Mouse (Mus musculus) heart, postnatal 36 days (tissue): ENCODE data around the gene Olfr354. TPM values are rescaled to one million over a fixed set of nuclear protein-coding genes. Genes with fewer than 3 reads are reported as not detected.

Source experiments
- DNase-seq, 2 experiments: peaks; one replicate each; pipeline ENCODE4 v3.0.0; 2021 to 2022
- intact Hi-C: fragments of 180-260 bp; cut with DNase I; formaldehyde crosslinking; loops from one replicate; pipeline ENCODE4 v1.15.1; 2025
- total RNA-seq, 2 experiments: library from RNA; stranded (reverse); gene quantifications; 2 replicates each; pipeline ENCODE4 v1.2.3; 2021

Gene Olfr354
- total RNA-seq, result not detected

DNA sequence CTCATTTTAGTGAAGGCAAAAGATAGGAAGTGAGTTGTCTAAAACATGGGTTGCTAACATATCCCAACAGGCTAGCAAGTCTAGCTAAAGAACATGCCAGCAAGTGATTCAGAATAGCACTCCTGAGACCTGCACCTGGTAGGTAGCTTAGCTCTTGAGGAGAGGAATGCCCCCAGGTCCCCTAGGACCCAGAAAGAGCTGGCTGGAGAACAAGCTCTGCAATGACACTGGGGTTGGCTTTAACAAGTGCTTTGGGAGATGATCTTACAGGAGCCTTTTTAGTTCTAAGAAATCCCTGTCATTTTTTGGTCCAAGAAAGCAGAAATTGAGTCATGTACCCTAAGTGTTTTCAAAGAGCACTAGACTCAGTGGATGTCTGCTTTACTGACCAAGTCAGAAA, at the start of gene Olfr354:
Gene Olfr354 (plus strand): TSS at position 301 of the 400 bp plus-strand sequence.
- DNase-seq, result no peak
- intact Hi-C loops, result no loop called here

DNA sequence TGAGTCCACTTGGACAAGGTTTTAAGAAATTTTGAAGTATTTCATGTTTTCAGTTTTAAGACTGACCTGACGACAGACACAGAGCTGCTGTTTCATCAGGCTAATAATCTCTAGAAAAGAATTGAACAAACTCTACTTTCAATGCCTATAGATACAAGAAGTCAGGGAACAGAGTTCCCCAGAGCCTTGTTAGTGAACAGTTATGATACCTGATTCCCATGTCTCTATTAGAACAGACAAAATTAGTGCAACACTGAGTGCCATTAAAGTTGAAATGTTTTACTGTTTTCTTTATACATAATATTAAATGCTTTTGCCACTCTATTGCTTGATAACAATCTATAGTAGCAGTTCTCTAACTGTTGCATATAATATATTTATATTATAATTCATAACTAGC, 42.9 kb upstream of the Olfr354 start, which contains the start of gene Olfr351:
Gene Olfr351 (minus strand): TSS at position 101 of the 400 bp plus-strand sequence.
- no peak for DNase-seq
- intact Hi-C loops, result no loop called here

DNA sequence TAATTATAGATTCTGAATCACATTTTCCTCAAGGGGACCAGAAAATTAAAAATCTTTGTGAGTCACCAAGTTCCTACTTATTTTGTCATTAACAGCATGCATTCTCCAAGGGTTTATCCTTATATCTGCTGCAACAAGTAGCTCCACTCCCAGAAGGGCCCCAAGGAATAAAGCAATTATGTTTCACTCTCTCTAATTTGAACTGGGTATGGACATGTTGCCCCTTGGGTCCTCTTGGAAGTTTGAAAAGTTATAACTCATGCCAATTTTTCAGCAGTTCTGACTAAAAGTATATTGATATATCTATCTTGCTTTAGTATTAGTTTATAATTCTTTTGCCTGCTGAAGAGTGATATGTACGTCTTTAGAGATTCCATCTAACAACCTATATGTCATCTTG, 37.3 kb upstream of the Olfr354 start, which contains the start of gene Olfr352:
Gene Olfr352 (plus strand): TSS at position 301 of the 400 bp plus-strand sequence.
- intact Hi-C loops, result no loop called here
- DNase-seq, result no peak

DNA sequence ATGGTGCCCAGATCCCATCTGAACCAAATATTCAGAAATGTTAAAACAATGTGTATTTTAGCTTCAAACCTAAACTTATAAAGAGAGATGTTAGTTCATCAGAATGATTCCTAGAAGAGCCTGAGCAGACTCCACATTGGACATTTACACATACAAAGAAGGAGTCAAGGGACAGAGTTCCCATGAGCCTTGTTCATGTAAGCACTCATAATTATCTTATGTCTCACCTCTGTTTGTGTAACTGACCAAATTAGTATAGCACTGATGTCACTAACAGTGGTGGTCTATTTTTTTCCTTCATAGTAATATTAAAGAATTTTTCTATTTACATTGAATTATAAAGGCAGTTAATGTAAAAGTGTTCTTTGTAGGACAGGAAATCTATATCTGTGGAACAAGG, 12.6 kb upstream of the Olfr354 start, which contains the start of gene Olfr353:
Gene Olfr353 (minus strand): TSS at position 101 of the 400 bp plus-strand sequence.
- no peak for DNase-seq
- intact Hi-C loops, result no loop called here

DNA sequence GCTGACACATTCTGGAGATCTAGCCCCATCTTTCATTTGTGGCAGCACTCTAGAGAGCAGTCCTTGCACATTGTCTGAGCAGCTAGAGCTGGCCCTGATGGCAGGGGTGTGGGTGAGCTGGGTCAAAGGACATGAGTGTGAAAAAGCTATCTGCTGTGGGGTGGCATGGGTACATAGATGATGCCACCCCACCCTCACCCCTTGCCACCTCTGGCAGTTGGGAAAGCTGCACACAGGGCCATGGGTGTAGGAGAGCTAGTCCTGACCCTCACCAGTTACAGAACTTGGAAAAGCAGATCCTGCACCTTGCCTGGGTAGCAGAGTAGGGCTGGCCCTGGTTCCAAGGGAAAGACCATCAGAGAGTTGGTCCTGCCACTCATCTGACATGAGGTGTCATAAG, 8.4 kb upstream of the Olfr354 start:
- DNase-seq, result no peak
- intact Hi-C loops, result no loop called here

DNA sequence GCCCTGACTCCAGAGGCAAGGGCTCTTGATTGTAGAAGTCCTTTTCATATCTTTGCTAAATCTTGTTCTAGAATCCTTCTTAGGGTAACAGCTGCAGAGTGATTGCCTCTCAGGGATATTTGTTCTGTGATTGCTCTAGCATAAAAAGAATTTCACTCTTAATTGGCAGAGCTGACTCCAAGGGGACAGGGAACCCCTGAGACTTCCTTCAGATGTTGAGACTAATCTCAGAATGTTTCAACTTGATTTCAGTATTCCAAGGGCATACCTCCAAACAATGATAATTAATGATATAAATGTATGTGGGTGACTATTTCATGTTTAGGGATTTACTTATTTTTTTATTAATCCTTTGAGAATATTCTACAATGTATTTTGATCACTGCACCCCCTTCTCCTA, 23.3 kb downstream of the Olfr354 start, which contains the start of gene Olfr355:
Gene Olfr355 (minus strand): TSS at position 101 of the 400 bp plus-strand sequence.
- DNase-seq, result no peak
- intact Hi-C loops, result no loop called here

DNA sequence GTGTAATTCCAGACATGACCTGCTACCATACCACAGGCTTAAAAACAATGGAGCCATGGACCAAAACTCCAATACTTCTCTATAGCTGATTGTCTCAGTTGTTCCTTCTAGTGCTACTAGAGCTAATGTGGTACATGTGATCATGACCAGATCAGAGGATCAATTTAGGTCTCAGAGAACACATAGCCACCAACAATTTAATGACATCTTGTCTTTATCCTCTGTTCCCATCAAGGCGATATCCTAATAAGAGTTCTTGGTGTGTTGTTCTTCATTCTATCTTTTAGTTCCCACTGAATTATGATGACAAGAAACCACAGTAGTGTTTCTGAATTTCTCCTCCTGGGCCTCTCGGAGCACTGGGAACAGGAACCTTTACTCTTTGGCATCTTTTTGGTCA, 31.3 kb downstream of the Olfr354 start, which contains the start of gene Olfr356:
Gene Olfr356 (plus strand): TSS at position 301 of the 400 bp plus-strand sequence.
- intact Hi-C loops, result no loop called here
- no peak for DNase-seq

Other genes starting within 250 kb of the Olfr354 start
- not detected for gene Olfr346, start 219.9 kb upstream of the Olfr354 start, total RNA-seq
- gene Olfr347, start 173.8 kb upstream of the Olfr354 start, total RNA-seq, result not detected
- gene Olfr348, start 121.4 kb upstream of the Olfr354 start, total RNA-seq, result not detected
- gene Olfr50, start 115.1 kb upstream of the Olfr354 start, total RNA-seq, result not detected
- gene Olfr3, start 88.6 kb upstream of the Olfr354 start, total RNA-seq, result not detected
- not detected for gene Olfr350, start 59.4 kb upstream of the Olfr354 start, total RNA-seq
- gene Olfr351, start 43.0 kb upstream of the Olfr354 start, total RNA-seq, result not detected
- gene Olfr352, start 37.2 kb upstream of the Olfr354 start, total RNA-seq, result not detected
- gene Olfr353, start 12.7 kb upstream of the Olfr354 start, total RNA-seq, result not detected
- gene Olfr355, start 23.2 kb downstream of the Olfr354 start, total RNA-seq, result not detected
- gene Olfr356, start 31.4 kb downstream of the Olfr354 start, total RNA-seq, result not detected
- gene Olfr357, start 88.1 kb downstream of the Olfr354 start, total RNA-seq, result not detected
- not detected for gene Olfr358, start 103.7 kb downstream of the Olfr354 start, total RNA-seq
- not detected for gene Olfr360, start 160.1 kb downstream of the Olfr354 start, total RNA-seq
- gene Olfr361, start 183.6 kb downstream of the Olfr354 start, total RNA-seq, result not detected
- gene Olfr362, start 212.2 kb downstream of the Olfr354 start, total RNA-seq, result not detected
- not detected for gene Olfr364-ps1, start 233.6 kb downstream of the Olfr354 start, total RNA-seq